Mouse (Mus musculus) forebrain, embryonic 16.5 days (tissue): Measurements from ENCODE around the gene Ttll7. TPM values are rescaled to one million over a fixed set of nuclear protein-coding genes. Genes with fewer than 3 reads are reported as not detected.

ENCODE experiments used
- ATAC-seq: fragments of 200-750 bp; cut with Nextera tagmentation; 2 replicates; pipeline ENCODE4 v1.8.0; 2017; ENCODE audit warnings: mild to moderate bottlenecking, moderate library complexity
- H3K27ac ChIP-seq: fragments of 300-500 bp; sonication (generic); 2 replicates; pipeline ENCODE4 v1.5.1; 2014; ENCODE audit warnings: low read length, control low read depth
- H3K27me3 ChIP-seq: fragments of 300-500 bp; sonication (generic); replicated peaks from 2 replicates; pipeline ENCODE4 v1.6.1; 2014; ENCODE audit warnings: low read length; ENCODE audit not compliant: control insufficient read depth, insufficient read depth
- H3K36me3 ChIP-seq: fragments of 300-500 bp; sonication (generic); 2 replicates; pipeline ENCODE4 v1.6.1; 2014; ENCODE audit not compliant: control insufficient read depth, insufficient read depth
- H3K4me1 ChIP-seq: fragments of 300-500 bp; sonication (generic); replicated peaks from 2 replicates; pipeline ENCODE4 v1.6.1; 2014; ENCODE audit warnings: low read length; ENCODE audit not compliant: control insufficient read depth, insufficient read depth
- H3K4me2 ChIP-seq: fragments of 300-500 bp; sonication (generic); 2 replicates; pipeline ENCODE4 v1.6.1; 2014; ENCODE audit warnings: mild to moderate bottlenecking, low read length, control low read depth
- H3K4me3 ChIP-seq: fragments of 300-500 bp; sonication (generic); replicated peaks from 2 replicates; pipeline ENCODE4 v1.5.1; 2014; ENCODE audit warnings: mild to moderate bottlenecking, low read length, control low read depth
- H3K9ac ChIP-seq: fragments of 300-500 bp; sonication (generic); replicated peaks from 2 replicates; pipeline ENCODE4 v1.6.1; 2014; ENCODE audit warnings: low read depth, low read length, control low read depth
- H3K9me3 ChIP-seq: fragments of 300-500 bp; sonication (generic); 2 replicates; pipeline ENCODE4 v1.6.1; 2016; ENCODE audit warnings: low read length; ENCODE audit not compliant: control insufficient read depth
- WGBS: fragments of 180-500 bp; shearing (Covaris S2); extraction: QIAGEN DNeasy Blood & Tissue Kit; methylation state at CpG from one replicate; pipeline ENCODE4 v1.1.7; 2014; 5-methylcytosine and 5-hydroxymethylcytosine counted together
- polyA plus RNA-seq: library from polyadenylated mRNA; unstranded; fragments of >200 nt; fragmentation: Nextera tagmentation; extraction: Ambion mirVana; gene quantifications from 2 replicates; pipeline ENCODE4 v1.2.1, GENCODE M21; 2015

Gene Ttll7
- polyA plus RNA-seq, 1 experiment from 2014 or later, result 7.3 TPM

DNA sequence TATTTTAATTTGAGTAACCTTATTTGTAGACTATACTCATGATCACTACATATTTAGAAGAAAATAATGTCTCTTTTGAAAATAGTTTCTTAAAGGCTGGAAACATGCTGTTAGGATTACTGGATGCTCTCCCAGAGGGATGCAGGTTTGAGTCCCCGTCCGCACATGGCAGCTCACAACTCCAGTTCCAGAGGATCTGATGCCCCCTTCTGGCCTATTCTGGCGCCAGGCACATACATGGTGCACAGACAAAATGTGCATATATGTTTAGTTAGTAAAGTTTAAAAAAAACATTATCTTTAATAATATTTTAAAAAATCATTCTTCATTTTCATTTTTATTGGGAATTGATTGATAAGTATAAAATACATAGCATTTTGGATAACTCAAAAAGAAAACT, 47.9 kb downstream of the Ttll7 start:
- no peak overlapping the region for H3K9ac ChIP-seq
- no peak overlapping the region for H3K4me2 ChIP-seq
- no peak overlapping the region for H3K27ac ChIP-seq
- ATAC-seq, result no peak
- H3K27me3 ChIP-seq, result no peaks in the 10 kb centered on the region
- no peaks in the 10 kb centered on the region for H3K9me3 ChIP-seq
- WGBS, result 83% methylated on average over 3 of the region's 3 CpGs
- H3K4me1 ChIP-seq, result no peaks in the 10 kb centered on the region
- peaks cover 6% of the 10 kb centered on the region for H3K36me3 ChIP-seq
- H3K4me3 ChIP-seq, result no peak overlapping the region

- ATAC-seq, result no peak
- Histone ChIP-seq H3K4me3 (no peak overlapping the region), H3K9ac (no peak overlapping the region), H3K27ac (no peak overlapping the region), H3K27me3 (no peaks in the 10 kb centered on the region), H3K4me1 (no peaks in the 10 kb centered on the region), H3K9me3 (no peaks in the 10 kb centered on the region), H3K36me3 (peaks cover 4% of the 10 kb centered on the region), H3K4me2 (no peak overlapping the region)
- WGBS, result 32% methylated on average over 4 of the region's 4 CpGs
Measured at GRCm38 (mm10) chr3:146901729-146902128, 49.6 kb downstream of the Ttll7 start.

DNA sequence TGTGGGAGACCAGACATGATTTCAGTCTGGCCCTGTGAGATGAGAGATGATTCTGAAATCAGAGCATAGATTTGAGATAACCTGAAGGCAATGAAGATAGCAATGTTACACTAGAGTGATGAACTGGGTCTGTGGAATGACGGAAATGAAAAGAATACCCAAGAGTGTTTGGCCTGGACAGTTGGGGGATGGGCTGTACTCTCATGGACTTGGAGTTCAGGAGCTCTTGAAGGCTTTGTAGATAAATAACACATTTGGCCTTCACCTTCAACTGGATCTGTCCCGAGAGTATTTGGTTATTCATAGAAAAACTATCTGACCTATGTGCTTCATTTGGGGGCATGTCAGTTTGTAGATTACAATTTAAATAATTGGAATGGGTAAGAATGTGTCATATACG, 53.4 kb downstream of the Ttll7 start:
- no peaks in the 10 kb centered on the region for H3K27me3 ChIP-seq
- H3K4me1 ChIP-seq, result no peaks in the 10 kb centered on the region
- ATAC-seq, result no peak
- no peaks in the 10 kb centered on the region for H3K9me3 ChIP-seq
- H3K27ac ChIP-seq, result no peak overlapping the region
- H3K4me2 ChIP-seq, result no peak overlapping the region
- no peak overlapping the region for H3K9ac ChIP-seq
- WGBS, result 92% methylated on average over 3 of the region's 3 CpGs
- no peaks in the 10 kb centered on the region for H3K36me3 ChIP-seq
- H3K4me3 ChIP-seq, result no peak overlapping the region

GRCm38 (mm10) chr3:146908922-146909321, 56.8 kb downstream of the Ttll7 start:
- H3K4me1 ChIP-seq, result 0 out of 2 replicates have a peak, but pooled peaks cover 7% of the 10 kb centered on the region
- H3K27me3 ChIP-seq, result no peaks in the 10 kb centered on the region
- 77% methylated on average over 5 of the region's 5 CpGs for WGBS
- no peaks in the 10 kb centered on the region for H3K36me3 ChIP-seq
- ATAC-seq, result no peak
- no peak overlapping the region for H3K4me2 ChIP-seq
- no peak overlapping the region for H3K9ac ChIP-seq
- no peak overlapping the region for H3K27ac ChIP-seq
- no peak overlapping the region for H3K4me3 ChIP-seq
- H3K9me3 ChIP-seq, result no peaks in the 10 kb centered on the region

DNA sequence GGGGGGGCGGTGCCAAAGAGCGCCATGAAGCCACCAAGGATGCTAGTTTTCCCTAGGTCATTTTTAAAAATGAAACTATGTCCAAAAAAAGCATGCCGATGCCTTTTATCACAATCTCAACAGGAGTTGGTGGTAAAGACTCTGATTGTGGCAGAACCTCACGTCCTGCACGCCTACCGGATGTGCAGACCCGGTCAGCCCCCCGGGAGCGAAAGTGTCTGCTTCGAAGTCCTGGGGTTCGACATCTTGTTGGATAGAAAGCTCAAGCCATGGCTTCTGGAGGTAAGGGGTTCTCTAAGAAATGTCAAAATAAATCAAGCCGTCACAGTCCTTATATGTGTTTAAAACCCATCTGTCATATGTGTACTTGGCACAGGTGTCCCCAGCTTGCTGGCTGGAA, 60.9 kb downstream of the Ttll7 start:
- Histone ChIP-seq H3K4me1 (0 out of 2 replicates have a peak, but pooled peaks cover 7% of the 10 kb centered on the region), H3K27ac (no peak overlapping the region), H3K36me3 (no peaks in the 10 kb centered on the region), H3K27me3 (no peaks in the 10 kb centered on the region), H3K9ac (no peak overlapping the region), H3K4me3 (no peak overlapping the region), H3K9me3 (no peaks in the 10 kb centered on the region), H3K4me2 (no peak overlapping the region)
- 0 out of 2 replicates have a peak, but pooled peaks have one; percentile 19 for ATAC-seq
- WGBS, result 86% methylated on average over 12 of the region's 12 CpGs

DNA sequence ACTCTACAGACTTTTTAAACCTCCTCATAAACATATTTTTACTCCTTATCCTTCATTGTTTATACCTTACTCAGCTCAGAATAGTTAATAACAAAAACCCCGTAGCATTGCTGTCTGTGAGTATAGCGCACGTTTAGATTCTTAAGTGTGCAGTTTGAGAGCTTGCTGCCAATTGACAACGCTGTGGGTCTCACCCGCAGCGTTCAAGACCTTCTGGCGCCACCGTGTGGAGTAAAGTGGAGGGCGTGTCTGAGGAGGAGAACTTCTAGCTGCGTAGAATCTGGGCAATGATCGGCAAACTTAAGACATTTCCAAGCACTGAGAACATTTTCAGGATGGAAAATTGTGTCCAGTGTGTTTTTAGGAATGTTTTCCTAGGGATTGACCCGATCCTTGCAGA, 62.6 kb downstream of the Ttll7 start:
- Histone ChIP-seq H3K4me1 (0 out of 2 replicates have a peak, but pooled peaks cover 7% of the 10 kb centered on the region), H3K9me3 (no peaks in the 10 kb centered on the region), H3K4me2 (no peak overlapping the region), H3K27ac (no peak overlapping the region), H3K4me3 (no peak overlapping the region), H3K9ac (no peak overlapping the region), H3K27me3 (no peaks in the 10 kb centered on the region), H3K36me3 (no peaks in the 10 kb centered on the region)
- 11% methylated on average over 12 of the region's 12 CpGs for WGBS
- ATAC-seq, result peak; percentile 92

- Histone ChIP-seq H3K4me3 (no peak overlapping the region), H3K27ac (no peak overlapping the region), H3K4me1 (0 out of 2 replicates have a peak, but pooled peaks cover 6% of the 10 kb centered on the region), H3K27me3 (no peaks in the 10 kb centered on the region), H3K36me3 (no peaks in the 10 kb centered on the region), H3K9ac (no peak overlapping the region), H3K4me2 (no peak overlapping the region), H3K9me3 (no peaks in the 10 kb centered on the region)
- ATAC-seq, result no peak
- 77% methylated on average over 8 of the region's 8 CpGs for WGBS
Measured at GRCm38 (mm10) chr3:146917891-146918290, 65.7 kb downstream of the Ttll7 start.

DNA sequence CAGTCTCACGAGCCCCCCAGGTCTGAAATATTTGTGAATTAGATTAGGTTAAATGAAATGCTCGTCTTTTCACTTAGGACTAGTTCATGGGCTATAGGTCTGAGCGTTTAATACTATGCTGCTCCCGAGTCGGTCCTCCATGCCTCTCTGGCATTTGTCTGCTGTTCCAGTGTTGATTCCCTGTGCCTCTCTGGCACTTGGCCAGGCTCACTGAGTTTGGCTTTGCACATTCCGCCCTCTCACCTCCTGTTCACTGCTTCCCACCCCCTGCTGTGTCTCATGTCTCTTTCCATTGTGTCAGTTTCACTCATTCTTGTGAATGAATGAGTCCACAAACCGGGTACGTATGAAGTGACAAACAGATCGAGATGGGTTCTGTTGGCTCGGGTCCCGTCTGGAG, 66.2 kb downstream of the Ttll7 start:
- Histone ChIP-seq H3K36me3 (no peaks in the 10 kb centered on the region), H3K9ac (no peak overlapping the region), H3K27me3 (no peaks in the 10 kb centered on the region), H3K4me3 (no peak overlapping the region), H3K4me1 (0 out of 2 replicates have a peak, but pooled peaks cover 2% of the 10 kb centered on the region), H3K9me3 (no peaks in the 10 kb centered on the region), H3K4me2 (no peak overlapping the region), H3K27ac (no peak overlapping the region)
- 57% methylated on average over 11 of the region's 11 CpGs for WGBS
- ATAC-seq, result no peak

DNA sequence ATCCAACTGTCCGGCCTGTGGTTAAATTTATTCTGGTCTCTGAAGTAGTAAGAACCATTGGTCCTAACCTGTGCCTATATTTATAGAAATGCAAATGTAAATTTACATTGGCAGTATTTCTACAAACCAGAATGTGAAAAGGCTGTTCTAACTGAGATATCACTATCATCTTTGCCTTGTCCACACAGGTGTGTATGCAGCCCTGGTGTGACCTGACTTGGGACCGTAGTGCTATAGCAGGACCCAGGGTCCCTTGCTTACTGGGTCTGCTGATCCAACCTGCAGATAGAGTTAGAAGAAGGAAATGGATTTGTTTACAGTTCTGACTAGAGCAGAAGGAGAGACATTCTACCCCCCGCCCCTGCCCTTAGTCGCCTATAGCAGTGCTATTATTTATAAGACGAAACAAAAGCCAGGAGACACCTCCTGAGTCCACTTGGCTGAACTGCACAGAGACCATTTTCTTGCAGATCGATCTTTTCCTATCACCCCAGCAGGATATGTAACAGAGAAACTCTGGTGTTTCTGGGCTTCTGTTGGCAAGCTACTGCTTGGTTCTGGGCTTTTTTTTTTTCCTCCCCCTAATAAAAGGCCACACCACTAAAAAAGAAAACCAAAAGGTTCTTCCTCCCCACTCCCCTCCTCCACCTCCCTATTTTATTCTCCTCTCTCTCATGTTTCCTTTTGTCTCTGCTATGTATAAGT, 75.3 kb downstream of the Ttll7 start:
- 86% methylated on average over 6 of the region's 6 CpGs for WGBS
- no peaks in the 10 kb centered on the region for H3K27me3 ChIP-seq
- no peak overlapping the region for H3K27ac ChIP-seq
- H3K4me2 ChIP-seq, result no peak overlapping the region
- no peaks in the 10 kb centered on the region for H3K4me1 ChIP-seq
- peaks cover 13% of the 10 kb centered on the region for H3K36me3 ChIP-seq
- H3K9me3 ChIP-seq, result no peaks in the 10 kb centered on the region
- no peak overlapping the region for H3K4me3 ChIP-seq
- no peak overlapping the region for H3K9ac ChIP-seq
- no peak for ATAC-seq

- no peaks in the 10 kb centered on the region for H3K9me3 ChIP-seq
- no peak overlapping the region for H3K27ac ChIP-seq
- 88% methylated on average over 7 of the region's 7 CpGs for WGBS
- ATAC-seq, result no peak
- H3K4me3 ChIP-seq, result no peak overlapping the region
- H3K4me2 ChIP-seq, result no peak overlapping the region
- no peaks in the 10 kb centered on the region for H3K27me3 ChIP-seq
- no peak overlapping the region for H3K9ac ChIP-seq
- H3K36me3 ChIP-seq, result peaks cover 13% of the 10 kb centered on the region
- no peaks in the 10 kb centered on the region for H3K4me1 ChIP-seq
Measured at GRCm38 (mm10) chr3:146928141-146928540, 76.0 kb downstream of the Ttll7 start.
